Mouse (Mus musculus): ENCODE data around the gene Traf1.

DNA sequence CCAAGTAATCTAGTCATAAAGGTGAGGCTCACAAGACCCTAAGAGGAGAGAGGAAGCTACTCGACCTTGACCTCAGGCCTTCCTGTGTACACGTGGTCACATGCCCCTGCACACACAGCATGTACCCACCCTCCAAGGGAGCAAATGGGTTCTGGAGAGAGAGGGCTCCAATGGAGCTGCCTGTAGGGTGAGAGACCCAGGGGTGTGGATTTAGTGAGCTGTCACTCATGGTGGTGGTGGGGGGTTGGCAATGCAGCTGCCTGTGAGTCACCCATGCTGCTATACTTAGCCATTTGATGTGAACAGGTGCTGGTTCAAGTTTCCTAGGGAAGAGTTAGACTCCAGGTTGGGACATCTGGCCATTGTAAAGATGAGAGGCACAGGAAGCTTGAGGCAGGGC, 41.4 kb downstream of the Traf1 start:
- TF ChIP-seq POLR2AphosphoS5 (IDR thresholded peaks at IDR 0.05; ENCODE audit: insufficient replicate concordance, low read depth, low read length) (no peak), CTCF (IDR thresholded peaks at IDR 0.05; ENCODE audit: low read depth, low read length) (no peak), GATA1 (IDR thresholded peaks at IDR 0.05; ENCODE audit: borderline replicate concordance, low read length) (no peak), TAL1 (conservative IDR thresholded peaks at IDR 0.05; ENCODE audit: low read depth, low read length) (no peak), GATA2 (IDR thresholded peaks at IDR 0.05; ENCODE audit: borderline replicate concordance, low read depth, low read length) (no peak)

All from G1E (cell line).